Mouse (Mus musculus): ENCODE data around the gene Pitx2. TPM values are rescaled to one million over a fixed set of nuclear protein-coding genes. Genes with fewer than 3 reads are reported as not detected.
A peak's percentile ranks its signal among the peaks of the same experiment; 100 is the strongest.

Pitx2 gene
- polyA plus RNA-seq, 1 experiment from 2014 or later: 15.9 TPM

DNA sequence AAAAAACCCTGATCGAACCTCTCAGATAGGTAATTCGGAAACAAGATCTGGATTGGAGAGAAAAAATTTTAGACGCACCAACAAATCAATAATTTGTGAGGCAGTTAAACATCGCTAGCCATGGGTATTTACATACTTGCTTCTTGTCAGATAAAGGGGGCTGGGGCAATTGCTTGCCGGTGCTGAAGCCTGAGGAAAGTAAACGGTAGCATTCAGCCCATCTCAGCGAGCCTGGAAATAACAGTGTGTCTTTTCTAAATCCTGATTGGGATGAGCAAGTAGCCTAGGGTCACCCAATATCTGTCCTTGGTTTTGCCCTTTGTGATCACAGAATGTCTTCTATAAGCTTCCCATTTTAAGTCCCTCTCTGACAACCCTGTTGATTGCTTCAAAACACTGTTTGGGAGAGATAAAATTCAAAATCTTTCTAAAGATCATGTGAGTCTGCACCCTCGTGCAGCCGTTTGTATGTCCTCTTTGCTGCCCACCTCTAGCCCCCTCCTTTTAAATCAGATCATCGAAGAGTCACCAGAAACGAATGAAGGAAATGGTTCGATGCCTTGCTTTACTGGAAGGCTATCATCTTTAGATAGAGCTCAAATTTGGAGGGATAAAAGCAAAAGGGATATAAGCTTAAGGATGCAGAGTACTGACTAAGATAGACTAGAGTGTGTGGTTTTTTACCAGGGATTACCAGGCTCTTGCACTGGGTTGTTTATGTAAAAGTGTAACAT is 3.7 kb upstream of the Pitx2 start:
- H3K27me3 ChIP-seq: peaks cover 89% of the 10 kb centered on the region
- no peak overlapping the region for H3K4me2 ChIP-seq
- peaks cover 21% of the 10 kb centered on the region for H3K4me1 ChIP-seq
- WGBS: 3% methylated on average over 12 of the region's 12 CpGs
- H3K9me3 ChIP-seq: no peaks in the 10 kb centered on the region
- H3K4me3 ChIP-seq (replicated peaks): no peak overlapping the region
- ATAC-seq (ENCODE audit: low FRiP score): no peak
- H3K9ac ChIP-seq: no peak overlapping the region
- no peaks in the 10 kb centered on the region for H3K36me3 ChIP-seq (replicated peaks)
- no peak overlapping the region for H3K27ac ChIP-seq

- no peak overlapping the region for H3K4me3 ChIP-seq (replicated peaks)
- H3K9ac ChIP-seq: no peak overlapping the region
- no peak overlapping the region for H3K4me2 ChIP-seq
- peaks cover 91% of the 10 kb centered on the region for H3K27me3 ChIP-seq
- H3K27ac ChIP-seq: no peak overlapping the region
- no peaks in the 10 kb centered on the region for H3K9me3 ChIP-seq
- no peak for ATAC-seq (ENCODE audit: low FRiP score)
- H3K36me3 ChIP-seq (replicated peaks): no peaks in the 10 kb centered on the region
- under 1% methylated on average over 10 of the region's 10 CpGs for WGBS
- peaks cover 21% of the 10 kb centered on the region for H3K4me1 ChIP-seq
These were observed 3.1 kb upstream of the Pitx2 start for GRCm38 (mm10) chr3:129196550-129196919.

- peaks cover 21% of the 10 kb centered on the region for H3K4me1 ChIP-seq
- H3K36me3 ChIP-seq (replicated peaks): no peaks in the 10 kb centered on the region
- no peak overlapping the region for H3K4me2 ChIP-seq
- peak overlapping the region; percentile 4; the same call in 1 of the 2 replicates for H3K4me3 ChIP-seq (replicated peaks)
- peaks cover 91% of the 10 kb centered on the region for H3K27me3 ChIP-seq
- H3K9ac ChIP-seq: no peak overlapping the region
- WGBS: under 1% methylated on average over 13 of the region's 13 CpGs
- H3K9me3 ChIP-seq: no peaks in the 10 kb centered on the region
- no peak overlapping the region for H3K27ac ChIP-seq
- ATAC-seq (ENCODE audit: low FRiP score): peak; percentile 31; the same call in 1 of the 2 replicates
These were observed 2.6 kb upstream of the Pitx2 start for GRCm38 (mm10) chr3:129197035-129197434.

DNA sequence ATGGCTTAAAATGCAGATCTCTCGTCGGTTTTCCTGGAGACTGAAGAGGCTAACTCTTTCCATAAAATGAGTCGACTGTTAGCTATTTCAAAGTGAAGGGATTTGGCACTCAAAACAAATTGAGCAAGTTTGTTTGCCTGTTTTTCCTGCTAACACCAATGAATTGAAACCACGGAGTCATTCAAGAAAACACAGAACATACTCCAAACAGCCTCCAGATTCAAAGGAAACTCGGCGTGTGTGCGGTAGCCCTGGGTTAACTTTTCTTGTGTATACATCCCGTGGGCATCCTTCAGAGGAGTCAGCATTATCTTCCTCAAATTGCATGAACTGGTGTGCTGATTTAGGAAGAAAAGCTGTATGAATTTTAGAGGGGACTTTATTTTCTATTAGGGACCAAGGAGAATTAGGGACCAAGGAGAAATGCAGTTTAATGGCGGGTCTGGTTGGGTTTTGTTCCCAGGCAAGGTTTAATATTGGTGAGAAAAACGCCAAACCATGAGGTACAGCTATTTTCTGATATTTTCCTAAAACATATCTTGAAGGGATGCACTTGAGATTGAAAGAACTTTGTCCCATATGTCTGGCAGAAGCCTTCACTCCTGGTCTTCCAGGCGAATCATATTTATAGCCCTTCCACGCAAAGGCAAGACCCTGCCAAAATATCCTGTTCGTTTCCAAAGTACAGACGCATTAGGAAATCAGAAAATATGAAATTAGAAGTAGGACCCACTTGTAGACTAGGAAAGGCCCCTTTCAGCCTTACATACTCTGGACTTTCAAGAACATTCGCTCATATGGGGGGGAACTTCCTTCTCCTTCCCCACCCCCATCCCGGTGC is 1.7 kb upstream of the Pitx2 start:
- Histone ChIP-seq H3K9me3 (no peaks in the 10 kb centered on the region), H3K4me3 (replicated peaks) (no peak overlapping the region), H3K27ac (no peak overlapping the region), H3K36me3 (replicated peaks) (no peaks in the 10 kb centered on the region), H3K4me1 (peaks cover 25% of the 10 kb centered on the region), H3K4me2 (no peak overlapping the region), H3K9ac (no peak overlapping the region), H3K27me3 (peaks cover 90% of the 10 kb centered on the region)
- 2% methylated on average over 16 of the region's 16 CpGs for WGBS
- ATAC-seq (ENCODE audit: low FRiP score): no peak

DNA sequence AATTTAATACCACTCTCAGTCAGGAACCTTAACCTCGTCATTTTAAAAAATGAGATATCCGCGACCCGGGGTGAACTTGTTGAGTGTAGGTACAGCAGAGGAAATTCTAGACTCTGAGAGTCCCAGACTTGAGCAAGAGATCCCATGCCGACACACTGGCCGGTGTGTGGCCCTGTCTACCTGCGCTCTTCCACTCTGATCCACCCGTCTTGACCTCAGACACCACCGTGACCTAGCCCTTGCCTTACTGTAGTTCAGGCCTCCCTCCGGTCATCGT is 1.1 kb upstream of the Pitx2 start:
- WGBS: 0% methylated on average over 11 of the region's 11 CpGs
- no peak overlapping the region for H3K4me3 ChIP-seq (replicated peaks)

GRCm38 (mm10) chr3:129199160-129199608 is 494 bp upstream of the Pitx2 start:
- peaks cover 32% of the 10 kb centered on the region for H3K4me1 ChIP-seq
- no peak for ATAC-seq (ENCODE audit: low FRiP score)
- H3K27ac ChIP-seq: no peak overlapping the region
- no peaks in the 10 kb centered on the region for H3K9me3 ChIP-seq
- peak overlapping the region; percentile 35 for H3K4me3 ChIP-seq (replicated peaks)
- peak overlapping the region; percentile 66 for H3K4me2 ChIP-seq
- H3K36me3 ChIP-seq (replicated peaks): no peaks in the 10 kb centered on the region
- peak overlapping the region; percentile 40; the same call in 1 of the 2 replicates for H3K9ac ChIP-seq
- H3K27me3 ChIP-seq: peaks cover 93% of the 10 kb centered on the region
- under 1% methylated on average over 16 of the region's 16 CpGs for WGBS

More for the DNA sequence above, 1.1 kb upstream of the Pitx2 start:
- Histone ChIP-seq H3K9ac (no peak overlapping the region), H3K4me1 (peaks cover 27% of the 10 kb centered on the region), H3K36me3 (replicated peaks) (no peaks in the 10 kb centered on the region), H3K9me3 (no peaks in the 10 kb centered on the region), H3K27me3 (peaks cover 90% of the 10 kb centered on the region), H3K27ac (no peak overlapping the region), H3K4me2 (no peak overlapping the region)
- ATAC-seq (ENCODE audit: low FRiP score): no peak

DNA sequence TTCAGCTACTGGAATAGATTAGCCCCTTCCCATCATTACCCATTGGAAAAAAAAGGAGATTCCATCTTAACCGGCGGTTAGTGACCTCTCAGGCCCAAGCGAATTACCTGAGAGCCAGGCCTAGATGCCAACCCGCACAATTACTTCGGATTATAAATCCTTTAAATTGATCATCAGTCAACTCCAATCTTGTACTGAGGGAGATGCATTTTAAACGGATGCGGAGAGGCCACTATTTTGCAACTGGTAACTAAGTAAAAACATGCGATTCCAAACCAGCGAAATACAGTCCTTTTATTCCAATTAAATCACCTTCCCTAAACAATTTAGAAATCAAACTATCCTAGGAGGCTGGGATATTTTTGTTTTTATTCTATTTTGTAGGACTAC is 818 bp downstream of the Pitx2 start:
- Histone ChIP-seq H3K36me3 (replicated peaks) (no peaks in the 10 kb centered on the region), H3K27ac (no peak overlapping the region), H3K4me3 (replicated peaks) (peak overlapping the region; percentile 35; the same call in 1 of the 2 replicates), H3K27me3 (peaks cover 93% of the 10 kb centered on the region), H3K9me3 (no peaks in the 10 kb centered on the region), H3K4me1 (peaks cover 37% of the 10 kb centered on the region), H3K9ac (no peak overlapping the region), H3K4me2 (peak overlapping the region; percentile 66; the same call in 1 of the 2 replicates)
- no peak for ATAC-seq (ENCODE audit: low FRiP score)
- WGBS: under 1% methylated on average over 9 of the region's 9 CpGs

DNA sequence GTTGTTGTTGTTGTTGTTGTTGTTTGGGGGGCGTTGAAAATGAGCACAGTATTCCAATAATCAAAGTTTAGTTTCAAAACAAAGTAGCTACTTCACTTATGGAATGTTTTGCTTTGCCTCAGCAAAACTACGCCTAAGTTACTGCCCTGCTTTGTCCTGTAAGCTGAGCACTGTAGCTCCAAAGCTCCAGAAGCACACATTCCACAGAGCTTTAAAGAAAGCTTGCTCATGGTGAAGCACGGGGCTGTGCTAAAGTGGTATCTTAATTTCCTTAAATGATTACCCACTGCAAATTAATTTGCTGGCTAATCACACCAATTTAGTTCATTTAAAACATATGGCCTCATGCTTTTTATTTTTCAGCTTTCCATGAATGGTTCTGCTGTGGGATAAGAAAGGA is 1.5 kb downstream of the Pitx2 start:
- ATAC-seq (ENCODE audit: low FRiP score): no peak
- Histone ChIP-seq H3K4me3 (replicated peaks) (no peak overlapping the region), H3K36me3 (replicated peaks) (no peaks in the 10 kb centered on the region), H3K27ac (no peak overlapping the region), H3K9ac (no peak overlapping the region), H3K4me2 (no peak overlapping the region), H3K4me1 (peaks cover 37% of the 10 kb centered on the region), H3K27me3 (peaks cover 93% of the 10 kb centered on the region), H3K9me3 (no peaks in the 10 kb centered on the region)
- WGBS: 2% methylated on average over 3 of the region's 3 CpGs

GRCm38 (mm10) chr3:129201681-129202255 is 2.1 kb downstream of the Pitx2 start:
- Histone ChIP-seq H3K4me2 (no peak overlapping the region), H3K27me3 (peaks cover 90% of the 10 kb centered on the region), H3K4me3 (replicated peaks) (no peak overlapping the region), H3K9ac (no peak overlapping the region), H3K36me3 (replicated peaks) (no peaks in the 10 kb centered on the region), H3K9me3 (no peaks in the 10 kb centered on the region), H3K4me1 (peaks cover 37% of the 10 kb centered on the region), H3K27ac (no peak overlapping the region)
- WGBS: 3% methylated on average over 11 of the region's 11 CpGs
- ATAC-seq (ENCODE audit: low FRiP score): no peak

DNA sequence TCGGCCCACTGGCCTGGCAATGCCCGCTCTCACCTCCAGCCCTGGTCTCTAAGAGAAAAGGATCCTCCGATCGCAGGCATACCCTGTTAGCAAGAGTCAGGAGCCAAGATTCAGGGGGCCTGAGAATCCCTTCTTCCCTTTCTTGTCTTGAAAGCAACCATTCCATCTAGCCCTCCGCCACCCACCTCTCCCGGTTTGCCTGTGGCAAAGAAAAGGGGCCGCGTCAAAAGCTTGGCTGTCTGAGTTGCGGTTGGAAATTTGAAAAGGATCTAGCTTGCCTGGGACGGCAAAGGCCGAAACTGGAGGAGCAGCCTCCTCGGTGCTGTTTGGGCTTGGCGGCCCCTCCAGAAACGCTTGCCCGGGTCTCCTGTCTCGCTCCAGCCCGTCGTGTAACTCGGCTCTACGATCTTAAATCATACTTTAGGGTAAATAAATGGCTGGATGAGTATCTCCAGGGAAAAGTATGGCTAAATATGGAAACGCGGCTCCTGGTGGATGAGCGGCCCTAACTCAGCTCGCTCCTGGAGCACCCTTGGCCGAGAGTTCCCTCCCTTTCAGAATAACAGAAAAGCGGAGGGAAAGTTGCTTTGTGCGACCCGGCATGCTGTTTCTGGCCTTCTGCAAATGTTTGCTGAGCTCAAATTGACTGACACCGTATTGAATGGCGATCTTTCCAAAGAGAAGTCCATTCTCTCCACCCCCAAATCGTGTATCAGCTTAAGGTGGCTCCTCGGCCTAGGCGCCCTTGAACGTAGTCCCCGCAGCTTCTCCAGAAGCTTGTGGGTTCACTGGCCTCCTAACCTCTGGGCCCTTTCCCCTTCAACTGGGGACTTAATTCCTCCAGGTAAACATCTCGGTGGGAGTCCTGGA is 3.4 kb downstream of the Pitx2 start:
- Histone ChIP-seq H3K27me3 (peaks cover 90% of the 10 kb centered on the region), H3K4me2 (peak overlapping the region; percentile 1; the same call in 1 of the 2 replicates), H3K4me3 (replicated peaks) (peak overlapping the region; percentile 16), H3K36me3 (replicated peaks) (no peaks in the 10 kb centered on the region), H3K27ac (no peak overlapping the region), H3K9ac (no peak overlapping the region), H3K4me1 (peaks cover 32% of the 10 kb centered on the region), H3K9me3 (no peaks in the 10 kb centered on the region)
- no peak for ATAC-seq (ENCODE audit: low FRiP score)
- WGBS: under 1% methylated on average over 36 of the region's 36 CpGs

GRCm38 (mm10) chr3:129203761-129204440 is 4.2 kb downstream of the Pitx2 start:
- WGBS: under 1% methylated on average over 35 of the region's 35 CpGs

More at GRCm38 (mm10) chr3:129203761-129204440, 4.2 kb downstream of the Pitx2 start:
- ATAC-seq (ENCODE audit: low FRiP score): peak; percentile 12
- Histone ChIP-seq H3K4me3 (replicated peaks) (peak overlapping the region; percentile 43), H3K9ac (peak overlapping the region; percentile 49), H3K27me3 (peaks cover 89% of the 10 kb centered on the region), H3K9me3 (no peaks in the 10 kb centered on the region), H3K27ac (no peak overlapping the region), H3K36me3 (replicated peaks) (no peaks in the 10 kb centered on the region), H3K4me1 (peaks cover 32% of the 10 kb centered on the region), H3K4me2 (peak overlapping the region; percentile 70)

All from forebrain, embryonic 12.5 days (tissue).